Mouse (Mus musculus): Measurements from ENCODE around the gene Snrpa. TPM values are rescaled to one million over a fixed set of nuclear protein-coding genes. Genes with fewer than 3 reads are reported as not detected.

The Snrpa gene
- polyA plus RNA-seq, 1 experiment from 2014 or later = 305 TPM

DNA sequence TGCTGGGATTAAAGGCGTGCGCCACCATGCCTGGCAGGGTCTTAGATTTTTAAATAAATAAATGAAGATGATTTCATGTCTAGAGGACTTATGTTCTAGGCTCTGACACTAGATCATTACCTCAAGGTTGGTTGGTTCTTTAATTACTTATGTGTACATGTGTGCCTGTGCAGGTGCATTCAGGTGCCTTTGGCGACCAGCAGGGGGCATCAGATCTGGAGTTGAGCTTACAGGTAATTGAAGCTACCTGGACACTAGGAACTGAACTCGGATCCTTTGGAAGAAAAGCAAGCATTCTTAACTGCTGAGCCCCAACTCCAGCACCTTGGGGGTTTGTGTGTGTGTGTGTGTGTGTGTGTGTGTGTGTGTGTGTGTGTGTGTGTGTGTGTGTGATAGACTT is 34.7 kb upstream of the Snrpa start:
- no peak overlapping the region for H3K4me3 ChIP-seq (ENCODE audit: low read length)
- H3K4me1 ChIP-seq (ENCODE audit: insufficient read depth, low read length) = peaks cover 33% of the 10 kb centered on the region
- 74% methylated on average over 4 of the region's 4 CpGs for WGBS
- ATAC-seq (ENCODE audit: low FRiP score, low TSS enrichment) = no peak
- no peaks in the 10 kb centered on the region for H3K27me3 ChIP-seq (ENCODE audit: insufficient read depth, low read length)
- no peaks in the 10 kb centered on the region for H3K36me3 ChIP-seq (ENCODE audit: insufficient read depth, low read length)
- no peaks in the 10 kb centered on the region for H3K9me3 ChIP-seq (ENCODE audit: low read length)
- no peak overlapping the region for H3K9ac ChIP-seq (replicated peaks; ENCODE audit: low read length)
- H3K4me2 ChIP-seq (replicated peaks; ENCODE audit: low read depth, low read length) = no peak overlapping the region
- no peak overlapping the region for H3K27ac ChIP-seq (ENCODE audit: low read length)

DNA sequence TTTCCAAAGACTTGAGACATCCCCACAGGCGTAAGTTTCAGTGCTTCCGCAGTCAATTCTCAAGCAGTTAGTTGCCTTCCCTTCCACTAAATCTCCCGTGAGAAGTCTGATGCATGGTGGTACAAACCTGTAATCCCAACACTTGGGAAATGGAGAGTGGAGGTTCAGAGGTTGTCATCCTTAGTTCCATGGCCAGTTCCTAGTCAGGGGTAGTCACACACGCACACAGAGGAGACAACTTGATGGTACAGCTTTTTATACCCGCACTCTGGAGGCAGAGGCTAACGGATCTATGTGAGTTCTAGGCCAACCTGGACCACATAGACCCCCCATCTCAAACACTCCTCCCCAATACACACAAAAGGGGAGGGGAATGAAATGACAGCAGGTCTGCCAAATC is 32.8 kb upstream of the Snrpa start:
- Histone ChIP-seq H3K27ac (ENCODE audit: low read length) (peak overlapping the region; percentile 92), H3K36me3 (ENCODE audit: insufficient read depth, low read length) (no peaks in the 10 kb centered on the region), H3K9me3 (ENCODE audit: low read length) (no peaks in the 10 kb centered on the region), H3K9ac (replicated peaks; ENCODE audit: low read length) (peak overlapping the region; percentile 92), H3K4me1 (ENCODE audit: insufficient read depth, low read length) (peaks cover 48% of the 10 kb centered on the region), H3K4me3 (ENCODE audit: low read length) (peak overlapping the region; percentile 91), H3K4me2 (replicated peaks; ENCODE audit: low read depth, low read length) (peak overlapping the region; percentile 82), H3K27me3 (ENCODE audit: insufficient read depth, low read length) (no peaks in the 10 kb centered on the region)
- ATAC-seq (ENCODE audit: low FRiP score, low TSS enrichment) = no peak
- WGBS = 16% methylated on average over 6 of the region's 6 CpGs

DNA sequence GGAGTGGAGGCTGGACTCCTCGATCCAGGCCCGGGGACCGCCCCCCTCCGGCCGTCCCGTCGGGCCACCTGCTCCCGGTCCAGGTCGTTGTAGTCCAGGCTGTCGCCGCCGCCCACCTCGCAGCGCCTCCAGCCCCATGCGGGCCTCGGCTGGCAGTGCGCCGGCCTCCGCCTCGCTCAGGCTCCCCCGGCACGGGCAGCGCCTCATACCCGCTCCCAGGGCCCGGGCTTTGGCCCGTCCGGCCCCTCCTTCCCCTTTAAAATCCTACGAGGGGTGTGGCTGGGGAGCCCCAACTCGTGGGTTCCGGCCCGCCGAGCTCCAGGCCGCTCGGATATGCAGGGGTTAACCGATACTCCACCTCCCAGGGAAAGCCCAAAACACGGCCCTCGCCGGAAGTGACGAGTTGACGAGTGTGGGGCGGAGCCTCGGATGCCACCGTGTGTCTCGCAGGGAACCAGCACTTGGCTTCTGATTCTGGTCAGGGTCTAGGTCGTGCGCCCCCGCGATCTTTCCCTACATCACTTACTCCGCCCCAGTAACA is 32.3 kb upstream of the Snrpa start, which contains the start of gene Itpkc:
Itpkc (minus strand) TSS at position 381 of the 541 bp plus-strand sequence.
- peak within 1 kb of the TSS; percentile 92 for H3K27ac ChIP-seq (ENCODE audit: low read length)
- peak within 1 kb of the TSS; percentile 92 for H3K9ac ChIP-seq (replicated peaks; ENCODE audit: low read length)
- H3K27me3 ChIP-seq (ENCODE audit: insufficient read depth, low read length) = no peaks in the 10 kb centered on the region
- no peaks in the 10 kb centered on the region for H3K9me3 ChIP-seq (ENCODE audit: low read length)
- no peaks in the 10 kb centered on the region for H3K36me3 ChIP-seq (ENCODE audit: insufficient read depth, low read length)
- peak; percentile 84 for ATAC-seq (ENCODE audit: low FRiP score, low TSS enrichment)
- WGBS = under 1% methylated on average over 49 of the region's 49 CpGs
- H3K4me3 ChIP-seq (ENCODE audit: low read length) = peak within 1 kb of the TSS; percentile 91
- peak within 1 kb of the TSS; percentile 82 for H3K4me2 ChIP-seq (replicated peaks; ENCODE audit: low read depth, low read length)
- H3K4me1 ChIP-seq (ENCODE audit: insufficient read depth, low read length) = peaks cover 47% of the 10 kb centered on the region

DNA sequence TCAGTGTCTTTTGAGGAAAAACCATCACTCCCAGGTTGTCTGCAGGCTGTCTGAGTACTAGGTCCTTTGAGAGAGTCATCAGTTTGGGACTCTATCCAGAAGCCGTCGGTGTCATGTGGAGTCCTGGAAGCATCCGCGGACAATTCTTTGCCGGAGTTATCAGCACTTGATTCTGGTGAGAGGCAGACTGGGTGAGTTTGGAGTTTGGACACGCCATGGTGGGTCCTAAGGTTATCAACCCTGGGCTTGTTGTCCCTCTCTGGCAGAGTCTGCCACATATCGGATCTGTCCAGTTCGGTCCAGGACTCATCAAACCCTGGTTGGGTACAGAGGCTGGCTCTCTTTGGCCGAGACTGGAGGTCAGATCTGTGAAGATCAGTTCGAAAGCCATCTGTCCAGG is 31.6 kb upstream of the Snrpa start:
- no peaks in the 10 kb centered on the region for H3K27me3 ChIP-seq (ENCODE audit: insufficient read depth, low read length)
- H3K36me3 ChIP-seq (ENCODE audit: insufficient read depth, low read length) = no peaks in the 10 kb centered on the region
- H3K4me1 ChIP-seq (ENCODE audit: insufficient read depth, low read length) = peaks cover 46% of the 10 kb centered on the region
- WGBS = 2% methylated on average over 10 of the region's 10 CpGs
- peak overlapping the region; percentile 92 for H3K9ac ChIP-seq (replicated peaks; ENCODE audit: low read length)
- ATAC-seq (ENCODE audit: low FRiP score, low TSS enrichment) = no peak
- peak overlapping the region; percentile 91 for H3K4me3 ChIP-seq (ENCODE audit: low read length)
- peak overlapping the region; percentile 92 for H3K27ac ChIP-seq (ENCODE audit: low read length)
- peak overlapping the region; percentile 82 for H3K4me2 ChIP-seq (replicated peaks; ENCODE audit: low read depth, low read length)
- no peaks in the 10 kb centered on the region for H3K9me3 ChIP-seq (ENCODE audit: low read length)

DNA sequence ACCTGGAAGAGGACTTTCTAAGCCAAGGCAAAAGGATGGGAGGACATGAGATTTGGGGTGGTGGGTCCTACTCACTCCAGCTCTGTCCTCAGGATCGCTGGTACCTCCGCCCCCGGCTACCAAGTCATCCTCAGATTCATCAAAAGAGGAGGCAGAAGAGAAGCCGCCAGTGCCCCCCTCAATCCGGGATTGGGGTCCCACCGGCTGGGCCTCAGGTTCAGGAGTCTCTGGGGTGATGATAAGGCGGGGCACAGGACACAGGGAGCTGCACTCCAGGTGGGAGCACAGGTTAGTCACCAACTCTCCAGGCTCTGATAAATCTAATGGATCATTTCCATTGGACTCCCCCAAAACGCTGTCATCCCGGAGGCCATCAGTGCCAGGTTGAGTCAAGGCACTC is 31.2 kb upstream of the Snrpa start:
- Histone ChIP-seq H3K9ac (replicated peaks; ENCODE audit: low read length) (peak overlapping the region; percentile 92), H3K4me3 (ENCODE audit: low read length) (peak overlapping the region; percentile 91), H3K9me3 (ENCODE audit: low read length) (no peaks in the 10 kb centered on the region), H3K36me3 (ENCODE audit: insufficient read depth, low read length) (no peaks in the 10 kb centered on the region), H3K4me2 (replicated peaks; ENCODE audit: low read depth, low read length) (peak overlapping the region; percentile 82), H3K27me3 (ENCODE audit: insufficient read depth, low read length) (no peaks in the 10 kb centered on the region), H3K4me1 (ENCODE audit: insufficient read depth, low read length) (peaks cover 46% of the 10 kb centered on the region), H3K27ac (ENCODE audit: low read length) (no peak overlapping the region)
- 32% methylated on average over 9 of the region's 9 CpGs for WGBS
- ATAC-seq (ENCODE audit: low FRiP score, low TSS enrichment) = no peak

DNA sequence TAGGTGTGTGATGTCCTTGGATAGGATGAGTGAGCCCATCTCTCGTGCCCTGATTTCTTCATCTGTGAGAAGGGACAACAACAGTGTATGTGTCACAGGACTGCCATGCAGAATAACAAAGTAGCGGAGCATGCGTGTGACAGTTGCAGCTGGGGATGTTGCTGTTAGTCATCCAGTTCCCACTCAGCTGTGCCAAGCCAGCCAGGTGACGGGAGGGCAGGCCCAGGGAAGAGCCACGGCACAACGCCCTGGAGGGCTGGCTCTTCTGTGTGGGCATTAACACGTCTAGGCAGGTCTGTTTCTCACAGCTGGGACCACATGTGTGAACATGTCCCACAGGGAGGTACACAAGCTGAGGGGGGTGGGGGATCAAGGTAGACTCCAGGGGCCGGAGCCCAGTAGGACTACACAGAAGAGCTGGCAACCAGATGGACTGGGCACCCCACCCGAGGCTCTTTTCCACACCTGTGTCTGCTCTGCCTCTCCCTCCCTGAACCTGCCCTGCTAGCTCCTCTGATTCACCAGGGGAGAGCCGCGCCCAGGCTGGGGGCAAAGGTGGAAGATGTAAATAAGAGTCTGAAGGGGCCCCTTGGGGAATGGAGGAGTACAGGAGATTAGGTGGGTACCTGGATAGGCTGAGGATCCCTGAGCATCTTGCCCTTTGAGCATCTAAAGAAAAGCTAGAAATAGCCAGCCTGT is 29.0 kb upstream of the Snrpa start:
- H3K27ac ChIP-seq (ENCODE audit: low read length) = no peak overlapping the region
- peak overlapping the region; percentile 14; the same call in 1 of the 2 replicates for H3K4me2 ChIP-seq (replicated peaks; ENCODE audit: low read depth, low read length)
- 69% methylated on average over 11 of the region's 11 CpGs for WGBS
- no peaks in the 10 kb centered on the region for H3K9me3 ChIP-seq (ENCODE audit: low read length)
- no peaks in the 10 kb centered on the region for H3K27me3 ChIP-seq (ENCODE audit: insufficient read depth, low read length)
- H3K9ac ChIP-seq (replicated peaks; ENCODE audit: low read length) = peak overlapping the region; percentile 41
- no peaks in the 10 kb centered on the region for H3K36me3 ChIP-seq (ENCODE audit: insufficient read depth, low read length)
- H3K4me3 ChIP-seq (ENCODE audit: low read length) = peak overlapping the region; percentile 14; the same call in 1 of the 2 replicates
- ATAC-seq (ENCODE audit: low FRiP score, low TSS enrichment) = no peak
- H3K4me1 ChIP-seq (ENCODE audit: insufficient read depth, low read length) = peaks cover 46% of the 10 kb centered on the region

DNA sequence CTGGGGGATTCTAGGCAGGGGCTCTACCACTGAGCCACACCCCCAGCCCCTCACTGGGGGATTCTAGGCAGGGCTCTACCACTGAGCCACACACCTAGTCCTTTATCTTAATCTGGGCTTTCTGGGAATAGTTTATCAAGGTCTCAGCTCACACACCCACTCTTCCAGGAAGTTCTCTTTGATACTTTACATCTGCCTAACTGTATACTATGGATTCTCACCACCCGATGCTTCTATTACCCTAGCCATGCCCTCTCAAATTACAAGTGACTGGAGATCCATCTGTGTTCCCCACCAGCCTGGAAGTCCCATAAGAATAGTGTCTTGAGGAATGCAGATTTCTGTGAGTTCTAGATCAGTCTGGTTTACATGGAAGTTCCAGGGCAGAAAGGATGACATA is 26.5 kb upstream of the Snrpa start:
- H3K4me2 ChIP-seq (replicated peaks; ENCODE audit: low read depth, low read length) = no peak overlapping the region
- peaks cover 41% of the 10 kb centered on the region for H3K4me1 ChIP-seq (ENCODE audit: insufficient read depth, low read length)
- H3K27me3 ChIP-seq (ENCODE audit: insufficient read depth, low read length) = no peaks in the 10 kb centered on the region
- no peak overlapping the region for H3K4me3 ChIP-seq (ENCODE audit: low read length)
- H3K9ac ChIP-seq (replicated peaks; ENCODE audit: low read length) = no peak overlapping the region
- no peak overlapping the region for H3K27ac ChIP-seq (ENCODE audit: low read length)
- no peak for ATAC-seq (ENCODE audit: low FRiP score, low TSS enrichment)
- peaks cover 11% of the 10 kb centered on the region for H3K36me3 ChIP-seq (ENCODE audit: insufficient read depth, low read length)
- 67% methylated on average over 1 of the region's 1 CpGs for WGBS
- no peaks in the 10 kb centered on the region for H3K9me3 ChIP-seq (ENCODE audit: low read length)

DNA sequence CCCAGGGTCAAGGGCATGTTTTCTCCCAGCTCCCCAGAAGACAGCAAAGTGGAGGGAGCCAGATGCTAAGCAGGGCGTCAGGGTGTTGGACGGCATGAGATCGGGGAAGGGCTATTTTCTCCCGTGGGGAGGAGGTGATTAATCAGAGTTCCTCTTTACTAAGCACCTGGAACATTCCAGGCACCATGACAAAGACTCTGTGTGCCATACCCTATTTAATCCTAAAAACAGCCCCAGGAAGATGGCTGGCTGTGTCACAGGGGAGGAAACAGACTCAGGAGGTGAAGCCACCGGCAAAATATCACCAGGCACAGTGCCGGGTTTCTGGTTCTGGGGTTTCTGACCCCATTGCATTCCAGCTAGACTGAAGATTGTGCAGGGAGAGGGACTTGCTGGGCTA is 25.9 kb upstream of the Snrpa start:
- Histone ChIP-seq H3K4me2 (replicated peaks; ENCODE audit: low read depth, low read length) (no peak overlapping the region), H3K27me3 (ENCODE audit: insufficient read depth, low read length) (no peaks in the 10 kb centered on the region), H3K36me3 (ENCODE audit: insufficient read depth, low read length) (peaks cover 15% of the 10 kb centered on the region), H3K27ac (ENCODE audit: low read length) (no peak overlapping the region), H3K9ac (replicated peaks; ENCODE audit: low read length) (no peak overlapping the region), H3K4me3 (ENCODE audit: low read length) (no peak overlapping the region), H3K9me3 (ENCODE audit: low read length) (no peaks in the 10 kb centered on the region), H3K4me1 (ENCODE audit: insufficient read depth, low read length) (peaks cover 35% of the 10 kb centered on the region)
- WGBS = 65% methylated on average over 6 of the region's 6 CpGs
- ATAC-seq (ENCODE audit: low FRiP score, low TSS enrichment) = no peak

DNA sequence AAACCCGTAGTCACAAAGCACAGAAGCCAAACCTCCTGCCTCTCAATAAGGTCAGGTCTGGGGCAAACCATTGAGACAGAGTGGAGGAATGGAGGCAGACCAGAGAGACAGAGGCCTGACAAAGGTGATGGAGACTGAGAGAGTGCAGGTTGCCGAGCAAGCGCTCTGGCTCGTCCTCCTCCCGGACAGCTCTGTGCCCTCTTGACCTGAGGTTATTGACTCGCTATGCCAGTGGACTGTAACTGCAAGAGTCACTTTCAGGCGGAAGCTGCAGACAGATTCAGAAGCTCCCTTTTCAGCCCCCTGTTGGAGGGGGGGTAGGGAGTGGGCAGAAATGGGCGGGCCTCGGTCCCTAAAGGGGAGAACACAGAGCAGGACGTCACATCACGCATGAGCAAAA is 23.9 kb upstream of the Snrpa start:
- Histone ChIP-seq H3K4me1 (ENCODE audit: insufficient read depth, low read length) (peaks cover 15% of the 10 kb centered on the region), H3K9ac (replicated peaks; ENCODE audit: low read length) (no peak overlapping the region), H3K4me2 (replicated peaks; ENCODE audit: low read depth, low read length) (no peak overlapping the region), H3K27me3 (ENCODE audit: insufficient read depth, low read length) (no peaks in the 10 kb centered on the region), H3K4me3 (ENCODE audit: low read length) (no peak overlapping the region), H3K27ac (ENCODE audit: low read length) (no peak overlapping the region), H3K9me3 (ENCODE audit: low read length) (no peaks in the 10 kb centered on the region), H3K36me3 (ENCODE audit: insufficient read depth, low read length) (peaks cover 24% of the 10 kb centered on the region)
- 58% methylated on average over 11 of the region's 11 CpGs for WGBS
- ATAC-seq (ENCODE audit: low FRiP score, low TSS enrichment) = no peak

DNA sequence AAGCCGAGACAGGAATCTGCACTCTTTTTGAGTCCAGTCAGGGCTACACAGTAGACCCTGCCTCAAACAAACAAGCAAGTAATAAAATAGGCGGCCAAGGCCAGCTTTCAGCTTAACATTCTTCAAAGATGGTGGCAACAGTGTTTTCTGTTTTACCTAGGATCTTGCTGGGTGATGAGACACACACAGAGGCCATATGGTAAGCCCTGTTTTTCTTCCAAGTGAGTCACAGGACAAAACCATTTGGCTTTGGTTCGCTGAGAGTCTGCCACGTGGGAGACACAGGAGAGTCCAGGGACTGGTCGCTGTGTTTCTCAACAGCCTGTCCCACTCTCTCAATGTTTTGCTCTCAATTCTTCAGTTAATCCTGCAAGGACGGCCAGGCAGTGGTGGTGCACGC is 22.5 kb upstream of the Snrpa start:
- Histone ChIP-seq H3K4me3 (ENCODE audit: low read length) (no peak overlapping the region), H3K9me3 (ENCODE audit: low read length) (no peaks in the 10 kb centered on the region), H3K9ac (replicated peaks; ENCODE audit: low read length) (no peak overlapping the region), H3K36me3 (ENCODE audit: insufficient read depth, low read length) (peaks cover 33% of the 10 kb centered on the region), H3K4me2 (replicated peaks; ENCODE audit: low read depth, low read length) (no peak overlapping the region), H3K27ac (ENCODE audit: low read length) (no peak overlapping the region), H3K27me3 (ENCODE audit: insufficient read depth, low read length) (no peaks in the 10 kb centered on the region), H3K4me1 (ENCODE audit: insufficient read depth, low read length) (peaks cover 2% of the 10 kb centered on the region; the same call in 1 of the 2 replicates)
- WGBS = 63% methylated on average over 7 of the region's 7 CpGs
- no peak for ATAC-seq (ENCODE audit: low FRiP score, low TSS enrichment)
